Comparison of ENCODE assay signal across 11 mouse cellular contexts in genomic region chr3:52840160-52840953, GRCm38 (mm10).
DNase-seq lines count a peak whose midpoint lies in the region; ATAC-seq and TF ChIP-seq lines count a peak whose summit lies in the region.
"Had no signal": no experiment of that assay in that cellular context is flagged by ENCODE, and none has a peak within 500 bp of the region (broad histone marks: within the 10 kb centered on the region; RNA-seq: fewer than 3 reads in every experiment).

No protein-coding gene starts in this region.

- TF ChIP-seq CTCF in intestine, postnatal 0 days (IDR thresholded peaks at IDR 0.05; ENCODE audit: low read depth): no peak

- no peak overlapping the region for H3K27ac ChIP-seq in intestine, embryonic 15.5 days
- H3K27ac ChIP-seq in intestine, postnatal 0 days (ENCODE audit: low read depth, low read length): no peak overlapping the region
- no peak overlapping the region for H3K27ac ChIP-seq in midbrain, embryonic 10.5 days (replicated peaks)
- H3K27ac ChIP-seq: forebrain, embryonic 15.5 days had no signal

- no peak overlapping the region for H3K4me3 ChIP-seq in intestine, embryonic 15.5 days (replicated peaks)
- H3K4me3 ChIP-seq in intestine, postnatal 0 days (ENCODE audit: low read depth, low read length): no peak overlapping the region
- no peak overlapping the region for H3K4me3 ChIP-seq in midbrain, embryonic 10.5 days
- H3K4me3 ChIP-seq: forebrain, embryonic 15.5 days had no signal

- H3K9me3 ChIP-seq in intestine, embryonic 15.5 days: no peaks in the 10 kb centered on the region
- no peaks in the 10 kb centered on the region for H3K9me3 ChIP-seq in intestine, postnatal 0 days (ENCODE audit: control insufficient read depth)
- no peaks in the 10 kb centered on the region for H3K9me3 ChIP-seq in midbrain, embryonic 10.5 days (replicated peaks)
- H3K9me3 ChIP-seq: forebrain, embryonic 15.5 days had no signal

- WGBS in intestine, embryonic 15.5 days: 46% methylated on average over 12 of the region's 12 CpGs
- 36% methylated on average over 12 of the region's 12 CpGs for WGBS in intestine, postnatal 0 days
- WGBS in midbrain, embryonic 10.5 days: 71% methylated on average over 12 of the region's 12 CpGs

- DNase-seq in CD4-positive, CD25-positive, alpha-beta regulatory T cell, adult 2 months (ENCODE audit: low read depth, low spot score): peak; percentile 86
- DNase-seq in hindlimb bud, embryonic 11.5 days (ENCODE audit: extremely low spot score, low read depth, low spot score): peak; percentile 18
- DNase-seq in spleen, postnatal 36 days (ENCODE audit: low spot score in 2 of 2): peak; percentile 66 to 70
- no peak for DNase-seq in midbrain, embryonic 10.5 days (ENCODE audit: low spot score)
- DNase-seq in gastrocnemius, postnatal 4 days (ENCODE audit: low spot score in 2 of 2): no peak
- DNase-seq: embryo, embryonic 11 days had no signal

- H3K36me3 ChIP-seq in intestine, embryonic 15.5 days: no peaks in the 10 kb centered on the region
- no peaks in the 10 kb centered on the region for H3K36me3 ChIP-seq in intestine, postnatal 0 days (ENCODE audit: control insufficient read depth, insufficient read depth)
- H3K36me3 ChIP-seq in midbrain, embryonic 10.5 days: no peaks in the 10 kb centered on the region
- H3K36me3 ChIP-seq: forebrain, embryonic 15.5 days had no signal

- ATAC-seq in intestine, embryonic 15.5 days: 0 out of 2 replicates have a peak, but pooled peaks have one; percentile 36
- no peak for ATAC-seq in intestine, postnatal 0 days
- no peak for ATAC-seq in megakaryocyte-erythroid progenitor cell, adult 5-6 weeks (replicated peaks; ENCODE audit: low FRiP score, low TSS enrichment, poor library complexity, severe bottlenecking)
- ATAC-seq: forebrain, embryonic 15.5 days had no signal

- no peaks in the 10 kb centered on the region for H3K27me3 ChIP-seq in intestine, embryonic 15.5 days (replicated peaks)
- H3K27me3 ChIP-seq in intestine, postnatal 0 days (replicated peaks; ENCODE audit: control insufficient read depth, insufficient read depth, low read length): no peaks in the 10 kb centered on the region
- peaks cover 23% of the 10 kb centered on the region for H3K27me3 ChIP-seq in midbrain, embryonic 10.5 days (ENCODE audit: low read depth, poor library complexity, severe bottlenecking)
- H3K27me3 ChIP-seq: forebrain, embryonic 15.5 days had no signal

- 0 out of 2 replicates have a peak, but pooled peaks cover 7% of the 10 kb centered on the region for H3K4me1 ChIP-seq in intestine, embryonic 15.5 days (replicated peaks)
- H3K4me1 ChIP-seq in intestine, postnatal 0 days (replicated peaks; ENCODE audit: control insufficient read depth, insufficient read depth, low read length): 0 out of 2 replicates have a peak, but pooled peaks cover 2% of the 10 kb centered on the region
- peaks cover 41% of the 10 kb centered on the region for H3K4me1 ChIP-seq in midbrain, embryonic 10.5 days

- no peak overlapping the region for H3K4me2 ChIP-seq in intestine, embryonic 15.5 days (replicated peaks)
- H3K4me2 ChIP-seq in intestine, postnatal 0 days (replicated peaks; ENCODE audit: low read depth): no peak overlapping the region
- H3K4me2 ChIP-seq: forebrain, embryonic 15.5 days; liver, embryonic 11.5 days had no signal

- no peak overlapping the region for H3K9ac ChIP-seq in intestine, embryonic 15.5 days
- H3K9ac ChIP-seq in intestine, postnatal 0 days (ENCODE audit: low read depth, low read length): no peak overlapping the region
- H3K9ac ChIP-seq: forebrain, embryonic 15.5 days had no signal

Comparison
In these comparisons a context has a peak if more than half of its experiments do, and no peak if none do; other contexts are left out.
1. DNase-seq: peak in CD4-positive, CD25-positive, alpha-beta regulatory T cell, adult 2 months (single experiment), hindlimb bud, embryonic 11.5 days (single experiment) and spleen, postnatal 36 days (2 of 2); none in midbrain, embryonic 10.5 days (single experiment) and gastrocnemius, postnatal 4 days (0 of 2).